Mouse (Mus musculus) small intestine, adult 2 months (tissue): ENCODE measurements around the gene Prox2. TPM values are rescaled to one million over a fixed set of nuclear protein-coding genes. Genes with fewer than 3 reads are reported as not detected.
A peak's percentile ranks its signal among the peaks of the same experiment; 100 is the strongest.

ENCODE experiments used
- H3K27ac ChIP-seq: fragments of 200-500 bp; 2 replicates; pipeline ENCODE4 v1.5.1; 2012; ENCODE audit warnings: low read depth, low read length, control low read depth, inconsistent platforms; ENCODE audit not compliant: insufficient read depth
- H3K27me3 ChIP-seq: fragments of 200-500 bp; 2 replicates; pipeline ENCODE4 v1.6.1; 2012; ENCODE audit warnings: mild to moderate bottlenecking, moderate library complexity, low read length, inconsistent platforms; ENCODE audit not compliant: control insufficient read depth, insufficient read depth
- H3K36me3 ChIP-seq: fragments of 200-500 bp; 2 replicates; pipeline ENCODE4 v1.6.1; 2012; ENCODE audit warnings: mild to moderate bottlenecking, low read length, control low read depth, inconsistent platforms; ENCODE audit not compliant: control insufficient read depth, insufficient read depth
- H3K4me1 ChIP-seq: fragments of 200-500 bp; 2 replicates; pipeline ENCODE4 v1.6.1; 2012; ENCODE audit warnings: low read length, inconsistent platforms, mixed read lengths; ENCODE audit not compliant: control insufficient read depth, insufficient read depth, insufficient read length
- H3K4me3 ChIP-seq: fragments of 200-500 bp; 2 replicates; pipeline ENCODE4 v1.5.1; 2012; ENCODE audit warnings: low read depth, mild to moderate bottlenecking, control low read depth, inconsistent platforms, low read length, moderate library complexity
- CTCF ChIP-seq: fragments of 200-500 bp; IDR thresholded peaks from 2 replicates; pipeline ENCODE4 v1.5.1; 2012; ENCODE audit warnings: low read depth, mild to moderate bottlenecking, control low read depth, inconsistent platforms, low read length, moderate library complexity, mixed read lengths; ENCODE audit not compliant: insufficient replicate concordance, insufficient read length; ENCODE audit errors: extremely low read depth
- POLR2A ChIP-seq: fragments of 200-500 bp; IDR thresholded peaks from 2 replicates; pipeline ENCODE4 v1.6.1; 2012; ENCODE audit warnings: low read depth, mild to moderate bottlenecking, control low read depth, inconsistent platforms, low read length, moderate library complexity
- WGBS: fragments of 180-500 bp; shearing (Covaris S2); methylation state at CpG from one replicate; pipeline ENCODE4 v1.1.7; 2018; 5-methylcytosine and 5-hydroxymethylcytosine counted together
- polyA plus RNA-seq: library from polyadenylated mRNA; depleted of rRNA; stranded (reverse); fragments of >200 nt; gene quantifications from 2 replicates; pipeline ENCODE4 v1.2.3, GENCODE M21; 2012

Gene Prox2
- polyA plus RNA-seq, 1 experiment, result 1.3 TPM

DNA sequence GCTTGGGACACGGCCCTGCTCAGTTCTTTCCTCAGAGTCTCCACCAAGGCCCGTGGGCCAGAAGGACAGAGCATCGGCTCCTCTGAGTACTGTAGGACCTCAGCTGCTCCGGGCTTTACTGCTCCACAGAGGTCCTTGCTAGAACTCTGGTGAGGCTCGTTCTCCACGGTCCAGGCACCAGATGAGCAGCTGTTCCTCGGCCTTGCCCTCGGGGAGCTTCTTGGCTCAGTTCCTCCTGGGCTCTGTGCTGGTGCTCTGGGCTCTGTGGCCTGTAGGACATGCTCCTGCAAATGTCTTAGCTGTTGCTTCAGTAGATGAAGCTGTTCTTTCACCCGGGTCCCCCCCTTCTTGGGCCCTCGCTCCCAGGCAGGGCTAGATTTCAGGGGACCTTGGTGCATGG, 15.9 kb downstream of the Prox2 start:
- WGBS, result 76% methylated on average over 10 of the region's 10 CpGs
- H3K27ac ChIP-seq, result no peak overlapping the region
- no peaks in the 10 kb centered on the region for H3K36me3 ChIP-seq
- no peaks in the 10 kb centered on the region; the same call in 1 of the 2 replicates for H3K4me1 ChIP-seq
- no peaks in the 10 kb centered on the region for H3K27me3 ChIP-seq
- TF ChIP-seq POLR2A (no peak), CTCF (no peak)
- no peak overlapping the region for H3K4me3 ChIP-seq

DNA sequence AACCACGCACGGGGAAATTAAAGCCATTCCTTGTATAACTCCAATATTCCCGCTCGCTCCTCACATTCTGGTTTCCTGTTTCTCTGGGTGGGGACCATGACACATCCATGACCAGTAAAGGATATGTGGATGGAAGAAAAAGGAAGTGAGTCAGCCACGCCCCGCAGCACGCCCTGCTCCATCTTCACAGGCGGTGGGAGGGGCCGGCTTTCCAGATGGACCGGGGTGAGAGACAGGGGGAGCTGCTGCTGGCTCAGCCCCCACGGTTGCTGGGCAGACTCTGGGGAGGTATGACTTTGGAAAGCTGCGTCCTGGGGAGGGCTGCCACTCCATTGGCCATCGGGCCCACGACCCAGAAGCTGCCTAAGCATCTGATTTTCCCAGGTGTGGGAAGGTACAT, 16.5 kb downstream of the Prox2 start:
- Histone ChIP-seq H3K4me3 (no peak overlapping the region), H3K4me1 (no peaks in the 10 kb centered on the region; the same call in 1 of the 2 replicates), H3K36me3 (peaks cover 3% of the 10 kb centered on the region; the same call in 1 of the 2 replicates), H3K27ac (no peak overlapping the region), H3K27me3 (no peaks in the 10 kb centered on the region)
- 19% methylated on average over 14 of the region's 14 CpGs for WGBS
- TF ChIP-seq CTCF (no peak), POLR2A (no peak)

DNA sequence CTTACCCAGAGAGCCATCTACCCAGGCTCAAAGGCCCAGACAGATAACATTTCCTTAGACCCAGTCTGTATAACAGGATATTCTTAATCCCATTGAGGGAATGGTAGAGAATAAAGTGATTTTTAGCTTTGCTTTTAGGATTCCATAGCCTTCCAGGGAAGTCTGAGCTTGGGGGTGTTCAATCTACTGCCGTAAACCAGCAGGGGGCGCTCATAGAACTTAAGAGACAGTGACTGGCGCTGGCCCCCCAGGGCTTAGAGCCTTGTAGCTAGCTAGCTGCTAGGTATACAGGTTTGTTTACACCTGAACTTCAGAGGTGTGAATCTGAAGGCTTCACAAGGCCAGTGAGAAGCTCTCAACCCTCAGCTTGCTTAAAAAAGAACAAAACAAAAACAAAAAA, 18.3 kb downstream of the Prox2 start:
- no peaks in the 10 kb centered on the region; the same call in 1 of the 2 replicates for H3K4me1 ChIP-seq
- 5% methylated on average over 3 of the region's 3 CpGs for WGBS
- H3K36me3 ChIP-seq, result peaks cover 6% of the 10 kb centered on the region
- no peak overlapping the region for H3K27ac ChIP-seq
- no peak overlapping the region for H3K4me3 ChIP-seq
- H3K27me3 ChIP-seq, result no peaks in the 10 kb centered on the region
- TF ChIP-seq CTCF (peak; percentile 76; the same call in 1 of the 2 replicates), POLR2A (no peak)

DNA sequence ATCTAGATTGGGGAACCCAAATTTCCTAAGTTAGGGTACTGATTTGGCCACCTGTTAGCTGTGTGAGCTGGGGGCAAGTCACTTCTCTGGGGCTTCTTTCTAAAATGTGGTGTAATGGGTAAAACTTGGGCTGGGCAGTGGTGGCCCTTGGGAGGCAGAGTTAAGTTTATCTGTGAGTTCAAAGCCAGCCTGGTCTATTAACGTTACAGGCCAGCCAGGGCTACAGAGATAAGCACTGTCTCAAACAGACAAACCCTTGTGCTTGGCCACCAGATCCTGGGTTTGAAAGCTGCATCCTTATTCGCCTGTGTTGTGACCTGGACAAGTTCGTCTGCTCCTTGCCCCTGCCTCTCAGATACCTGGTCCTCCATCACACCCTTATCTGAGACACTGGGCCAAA, 19.4 kb downstream of the Prox2 start:
- H3K27ac ChIP-seq, result no peak overlapping the region
- H3K4me1 ChIP-seq, result no peaks in the 10 kb centered on the region; the same call in 1 of the 2 replicates
- no peak for TF ChIP-seq POLR2A
- TF ChIP-seq CTCF, result no peak
- H3K27me3 ChIP-seq, result no peaks in the 10 kb centered on the region
- whole genome bisulfite sequencing, result 66% methylated on average over 3 of the region's 3 CpGs
- H3K4me3 ChIP-seq, result no peak overlapping the region
- peaks cover 6% of the 10 kb centered on the region for H3K36me3 ChIP-seq

DNA sequence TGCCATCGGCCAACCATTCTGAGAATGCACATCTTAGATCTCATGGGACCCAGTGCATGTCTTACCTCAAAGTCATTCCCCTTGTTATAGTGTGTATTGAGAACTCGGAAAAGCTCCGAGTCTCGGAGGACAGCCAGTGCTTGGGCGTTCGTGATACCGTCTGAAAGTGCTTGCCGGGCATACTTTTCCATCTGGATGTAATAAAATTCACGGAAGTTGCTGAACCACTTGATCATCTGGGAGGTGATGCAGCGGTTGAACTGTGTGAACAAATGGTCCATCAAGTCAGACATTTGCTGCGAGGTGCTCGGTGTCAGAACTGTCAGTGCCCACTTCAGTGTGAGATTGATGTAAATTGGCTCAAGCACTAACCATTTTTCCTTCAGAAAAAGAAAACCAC, 22.7 kb downstream of the Prox2 start:
- Histone ChIP-seq H3K27me3 (no peaks in the 10 kb centered on the region), H3K4me1 (no peaks in the 10 kb centered on the region), H3K36me3 (peaks cover 6% of the 10 kb centered on the region), H3K4me3 (no peak overlapping the region), H3K27ac (no peak overlapping the region)
- WGBS, result 93% methylated on average over 12 of the region's 12 CpGs
- no peak for TF ChIP-seq POLR2A
- no peak for TF ChIP-seq CTCF

DNA sequence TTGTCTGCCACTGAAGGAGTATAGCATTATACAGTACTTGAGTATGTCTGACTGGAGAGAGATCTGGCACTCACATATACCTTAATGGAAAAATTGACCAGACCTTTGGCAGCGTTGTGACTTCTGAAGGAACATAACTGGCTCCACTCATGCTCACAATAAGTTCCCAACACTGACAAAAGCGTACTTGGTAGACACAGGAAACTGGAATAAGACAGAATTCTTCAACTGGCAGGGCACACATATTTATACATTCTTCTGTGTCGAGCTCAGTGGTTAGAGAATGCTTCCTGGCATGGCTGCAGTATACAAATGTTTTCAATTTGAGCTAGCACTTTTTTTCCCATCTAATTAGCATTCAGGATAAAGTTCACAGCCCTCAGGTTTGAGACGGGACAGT, 25.6 kb downstream of the Prox2 start:
- Histone ChIP-seq H3K27me3 (no peaks in the 10 kb centered on the region), H3K36me3 (peaks cover 6% of the 10 kb centered on the region), H3K27ac (no peak overlapping the region), H3K4me1 (no peaks in the 10 kb centered on the region), H3K4me3 (no peak overlapping the region)
- WGBS, result 71% methylated on average over 4 of the region's 4 CpGs
- TF ChIP-seq CTCF, result no peak
- TF ChIP-seq POLR2A, result no peak

DNA sequence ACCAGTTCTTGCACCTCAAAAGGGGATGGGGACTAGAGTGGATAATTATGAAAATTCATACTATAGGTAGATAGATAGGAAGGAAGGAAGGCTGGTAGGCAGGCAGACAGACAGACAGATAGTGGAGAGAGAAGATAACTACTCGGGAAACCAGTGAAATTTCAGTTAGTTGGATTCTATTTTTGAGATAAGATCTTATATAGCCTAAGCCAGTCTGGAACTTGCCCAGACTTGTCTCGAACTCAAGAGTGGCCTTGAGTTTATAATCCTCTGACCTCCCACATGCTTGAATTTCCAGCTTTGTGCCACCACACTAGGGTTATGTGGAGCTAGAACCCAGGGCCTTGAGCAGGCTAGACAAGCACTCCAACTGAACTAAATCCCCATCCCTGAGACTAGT, 26.3 kb downstream of the Prox2 start:
- no peaks in the 10 kb centered on the region for H3K4me1 ChIP-seq
- no peak for TF ChIP-seq CTCF
- H3K36me3 ChIP-seq, result peaks cover 5% of the 10 kb centered on the region
- 43% methylated on average over 2 of the region's 2 CpGs for WGBS
- no peak overlapping the region for H3K4me3 ChIP-seq
- no peaks in the 10 kb centered on the region for H3K27me3 ChIP-seq
- no peak overlapping the region for H3K27ac ChIP-seq

DNA sequence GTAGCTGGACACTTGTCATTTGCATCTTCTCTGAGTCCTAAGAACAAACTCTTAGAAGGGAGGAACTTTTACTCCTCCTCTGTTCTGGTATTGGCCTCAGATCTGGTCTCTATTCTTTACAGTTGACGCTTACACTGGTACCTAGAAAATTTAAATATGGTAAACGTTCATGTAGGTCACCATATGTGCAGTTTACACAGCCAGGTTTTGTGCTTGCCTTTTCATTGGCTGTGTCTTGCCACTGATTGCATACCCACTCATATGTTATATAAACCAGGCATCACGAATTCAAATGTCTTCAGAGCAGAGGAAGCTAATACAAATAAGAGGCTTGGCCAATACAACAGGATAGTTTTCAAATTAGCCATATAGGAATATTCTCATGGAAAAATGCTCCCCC, 33.5 kb downstream of the Prox2 start:
- 85% methylated on average over 3 of the region's 3 CpGs for WGBS
- Histone ChIP-seq H3K4me1 (no peaks in the 10 kb centered on the region), H3K27ac (no peak overlapping the region), H3K27me3 (no peaks in the 10 kb centered on the region), H3K36me3 (peaks cover 6% of the 10 kb centered on the region), H3K4me3 (no peak overlapping the region)
- TF ChIP-seq CTCF (no peak), POLR2A (no peak)
